Mouse (Mus musculus) stomach, postnatal 0 days (tissue): Measurements from ENCODE around the gene Unc5c. TPM values are rescaled to one million over a fixed set of nuclear protein-coding genes. Genes with fewer than 3 reads are reported as not detected.

Source experiments
- ATAC-seq: fragments of 200-750 bp; cut with Nextera tagmentation; 2 replicates; pipeline ENCODE4 v1.8.0; 2017; ENCODE audit not compliant: low FRiP score, low TSS enrichment
- DNase-seq: peaks from one replicate; pipeline ENCODE4 v3.0.0-alpha.2; 2016; ENCODE audit warnings: low spot score
- H3K27ac ChIP-seq: fragments of 300-500 bp; sonication (generic); replicated peaks from 2 replicates; pipeline ENCODE4 v1.5.1; 2014; ENCODE audit warnings: mild to moderate bottlenecking, control low read depth
- H3K27me3 ChIP-seq: fragments of 300-500 bp; sonication (generic); 2 replicates; pipeline ENCODE4 v1.6.1; 2014; ENCODE audit warnings: low read length; ENCODE audit not compliant: control insufficient read depth, insufficient read depth
- H3K36me3 ChIP-seq: fragments of 300-500 bp; sonication (generic); 2 replicates; pipeline ENCODE4 v1.6.1; 2014; ENCODE audit warnings: low read length, mixed read lengths; ENCODE audit not compliant: control insufficient read depth, insufficient read depth
- H3K4me1 ChIP-seq: fragments of 300-500 bp; sonication (generic); replicated peaks from 2 replicates; pipeline ENCODE4 v1.6.1; 2014; ENCODE audit warnings: antibody characterized with exemption; ENCODE audit not compliant: control insufficient read depth, insufficient read depth
- H3K4me2 ChIP-seq: fragments of 300-500 bp; sonication (generic); replicated peaks from 2 replicates; pipeline ENCODE4 v1.6.1; 2014; ENCODE audit warnings: low read depth, mild to moderate bottlenecking, control low read depth, moderate library complexity
- H3K4me3 ChIP-seq: fragments of 300-500 bp; sonication (generic); 2 replicates; pipeline ENCODE4 v1.5.1; 2014; ENCODE audit warnings: low read depth, low read length, control low read depth
- H3K9ac ChIP-seq: fragments of 300-500 bp; sonication (generic); 2 replicates; pipeline ENCODE4 v1.6.1; 2014; ENCODE audit warnings: mild to moderate bottlenecking, low read length, control low read depth, mixed read lengths
- H3K9me3 ChIP-seq: fragments of 300-500 bp; sonication (generic); 2 replicates; pipeline ENCODE4 v1.6.1; 2016; ENCODE audit warnings: low read length; ENCODE audit not compliant: control insufficient read depth
- CTCF ChIP-seq: IDR thresholded peaks from 2 replicates; pipeline ENCODE4 v1.5.1; 2016; ENCODE audit warnings: antibody characterized with exemption, low read depth, mild to moderate bottlenecking, moderate library complexity
- EP300 ChIP-seq: optimal IDR thresholded peaks from 2 replicates; pipeline ENCODE3; 2016; ENCODE audit warnings: antibody characterized with exemption
- WGBS: fragments of 180-500 bp; shearing (Covaris S2); extraction: QIAGEN DNeasy Blood & Tissue Kit; methylation state at CpG from one replicate; pipeline ENCODE4 v1.1.7; 2014; 5-methylcytosine and 5-hydroxymethylcytosine counted together
- polyA plus RNA-seq: library from polyadenylated mRNA; unstranded; fragments of >200 nt; fragmentation: Nextera tagmentation; extraction: Ambion mirVana; gene quantifications from 2 replicates; pipeline ENCODE4 v1.2.1, GENCODE M21; 2015

The Unc5c gene
- polyA plus RNA-seq, 1 experiment from 2014 or later, result 2.0 TPM

DNA sequence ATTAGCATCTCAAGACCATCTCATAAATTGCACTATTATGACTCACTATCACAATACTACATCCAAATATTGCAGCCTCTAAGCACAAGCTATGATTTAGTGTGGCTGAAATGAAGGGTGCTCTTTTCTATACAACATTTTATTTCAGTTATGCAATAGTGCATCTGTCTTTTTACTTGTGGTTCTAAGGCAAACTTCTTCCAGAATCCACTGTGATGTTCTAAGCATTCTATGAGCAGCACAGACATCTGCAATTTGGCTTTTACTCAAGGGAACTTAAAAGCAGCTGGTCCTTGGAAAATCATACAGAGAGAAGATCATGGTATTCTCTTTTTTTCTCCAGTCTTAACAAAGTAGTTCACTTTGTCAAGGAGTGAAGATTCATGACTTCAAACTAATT is 270.3 kb downstream of the Unc5c start:
- no peak overlapping the region for H3K4me2 ChIP-seq
- H3K27ac ChIP-seq, result no peak overlapping the region
- no peaks in the 10 kb centered on the region for H3K9me3 ChIP-seq
- no peak overlapping the region for H3K9ac ChIP-seq
- DNase-seq (no peak), ATAC-seq (no peak)
- no peaks in the 10 kb centered on the region for H3K4me1 ChIP-seq
- H3K36me3 ChIP-seq, result no peaks in the 10 kb centered on the region
- H3K4me3 ChIP-seq, result no peak overlapping the region
- H3K27me3 ChIP-seq, result no peaks in the 10 kb centered on the region
- no peak for TF ChIP-seq EP300
- no peak for TF ChIP-seq CTCF

DNA sequence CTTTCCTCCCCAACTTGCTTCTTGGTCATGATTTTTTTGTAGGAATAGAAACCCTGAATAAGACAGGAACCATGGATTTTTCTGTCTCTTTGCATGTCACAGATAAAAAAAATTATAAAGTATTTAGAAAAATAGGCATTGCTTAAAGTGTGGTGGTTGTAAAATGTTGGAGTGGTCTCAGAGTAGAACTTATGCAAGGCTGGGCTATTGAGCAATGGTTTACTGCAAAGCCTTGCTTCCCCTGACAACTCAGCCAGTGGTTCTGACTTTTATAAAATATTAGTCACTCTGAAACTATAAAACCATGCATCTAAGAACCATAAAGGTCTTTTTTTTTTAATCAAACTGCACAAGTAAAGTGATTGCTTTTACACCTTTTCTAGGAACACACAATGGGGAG is 280.3 kb downstream of the Unc5c start:
- H3K4me1 ChIP-seq, result no peaks in the 10 kb centered on the region
- no peak overlapping the region for H3K4me3 ChIP-seq
- H3K9me3 ChIP-seq, result no peaks in the 10 kb centered on the region
- no peaks in the 10 kb centered on the region for H3K27me3 ChIP-seq
- no peak for TF ChIP-seq EP300
- TF ChIP-seq CTCF, result no peak
- H3K27ac ChIP-seq, result no peak overlapping the region
- no peak overlapping the region for H3K9ac ChIP-seq
- H3K36me3 ChIP-seq, result no peaks in the 10 kb centered on the region
- H3K4me2 ChIP-seq, result no peak overlapping the region
- ATAC-seq (no peak), DNase-seq (no peak)

GRCm38 (mm10) chr3:141748694-141749381 is 283.8 kb downstream of the Unc5c start:
- no peak for DNase-seq
- 74% methylated on average over 4 of the region's 4 CpGs for WGBS
- H3K4me2 ChIP-seq, result no peak overlapping the region

DNA sequence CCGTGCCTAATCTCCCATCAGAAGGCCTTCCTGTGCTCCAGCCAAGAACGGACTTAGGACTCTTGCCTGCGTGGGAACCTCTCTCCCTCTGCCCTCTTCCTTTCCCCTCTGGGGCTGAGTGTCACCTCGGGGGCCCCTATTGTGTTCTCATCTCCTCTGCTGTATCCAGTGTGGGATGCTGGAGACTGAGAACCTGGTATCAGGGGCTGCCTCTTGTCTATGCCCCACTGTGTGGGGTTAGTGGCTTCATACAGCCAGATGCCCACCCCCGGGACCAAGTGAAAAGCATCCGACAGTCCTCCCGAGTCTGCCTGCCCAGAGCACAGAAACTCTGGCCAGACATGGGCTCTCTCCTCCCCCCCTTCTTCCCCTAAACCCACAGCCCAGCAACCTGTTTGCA is 287.2 kb downstream of the Unc5c start:
- Histone ChIP-seq H3K27ac (no peak overlapping the region), H3K9ac (no peak overlapping the region), H3K4me3 (no peak overlapping the region), H3K4me1 (no peaks in the 10 kb centered on the region), H3K36me3 (no peaks in the 10 kb centered on the region), H3K9me3 (no peaks in the 10 kb centered on the region), H3K27me3 (no peaks in the 10 kb centered on the region), H3K4me2 (no peak overlapping the region)
- WGBS, result 86% methylated on average over 7 of the region's 7 CpGs
- TF ChIP-seq EP300 (no peak), CTCF (no peak)
- ATAC-seq, result no peak
- no peak for DNase-seq

More at GRCm38 (mm10) chr3:141748694-141749381, 283.8 kb downstream of the Unc5c start:
- ATAC-seq, result no peak
- Histone ChIP-seq H3K4me3 (no peak overlapping the region), H3K36me3 (no peaks in the 10 kb centered on the region), H3K4me1 (no peaks in the 10 kb centered on the region), H3K9ac (no peak overlapping the region), H3K9me3 (no peaks in the 10 kb centered on the region), H3K27me3 (no peaks in the 10 kb centered on the region), H3K27ac (no peak overlapping the region)
- TF ChIP-seq EP300, result no peak

DNA sequence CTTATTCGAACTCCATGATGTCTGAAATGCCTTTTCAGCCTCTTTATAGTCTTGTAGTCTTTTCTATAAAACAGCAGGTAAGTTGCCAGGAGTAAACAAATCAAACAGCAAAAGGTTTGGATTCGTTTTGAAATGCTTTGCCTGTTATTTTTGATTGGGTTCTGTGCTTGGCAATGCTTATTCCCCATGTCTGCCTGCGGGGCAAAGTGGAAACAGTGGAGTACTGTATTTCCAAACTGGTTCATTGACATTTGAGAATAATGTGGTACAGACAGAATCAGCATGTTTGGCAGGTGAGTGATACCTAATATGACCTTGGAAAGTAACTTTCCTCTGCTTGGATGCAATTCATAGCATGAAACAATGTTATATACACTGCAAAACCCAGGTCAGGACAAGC is 292.2 kb downstream of the Unc5c start:
- TF ChIP-seq EP300, result no peak
- TF ChIP-seq CTCF, result no peak
- no peak overlapping the region for H3K4me3 ChIP-seq
- no peaks in the 10 kb centered on the region for H3K9me3 ChIP-seq
- ATAC-seq, result no peak
- H3K36me3 ChIP-seq, result no peaks in the 10 kb centered on the region
- no peak overlapping the region for H3K4me2 ChIP-seq
- no peak overlapping the region for H3K9ac ChIP-seq
- no peak for DNase-seq
- H3K4me1 ChIP-seq, result no peaks in the 10 kb centered on the region
- no peaks in the 10 kb centered on the region for H3K27me3 ChIP-seq
- no peak overlapping the region for H3K27ac ChIP-seq
- 63% methylated on average over 3 of the region's 3 CpGs for WGBS

- Histone ChIP-seq H3K27ac (no peak overlapping the region), H3K4me3 (no peak overlapping the region), H3K36me3 (no peaks in the 10 kb centered on the region), H3K4me2 (no peak overlapping the region), H3K9me3 (no peaks in the 10 kb centered on the region), H3K27me3 (no peaks in the 10 kb centered on the region), H3K9ac (no peak overlapping the region), H3K4me1 (no peaks in the 10 kb centered on the region)
- no peak for DNase-seq
- 61% methylated on average over 8 of the region's 8 CpGs for WGBS
- ATAC-seq, result no peak
- TF ChIP-seq CTCF (no peak), EP300 (no peak)
These were observed 313.4 kb downstream of the Unc5c start for GRCm38 (mm10) chr3:141778411-141778919.
